Mouse (Mus musculus) monocyte, adult 2 months (primary cell): ENCODE results near the gene Fgb.

Experiments used
- DNase-seq, 2 experiments: peaks; one replicate each; pipeline ENCODE4 v3.0.0; 2022; ENCODE audit warnings: low spot score in 2 of 2, low read depth in 1 of 2

Fgb gene

DNA sequence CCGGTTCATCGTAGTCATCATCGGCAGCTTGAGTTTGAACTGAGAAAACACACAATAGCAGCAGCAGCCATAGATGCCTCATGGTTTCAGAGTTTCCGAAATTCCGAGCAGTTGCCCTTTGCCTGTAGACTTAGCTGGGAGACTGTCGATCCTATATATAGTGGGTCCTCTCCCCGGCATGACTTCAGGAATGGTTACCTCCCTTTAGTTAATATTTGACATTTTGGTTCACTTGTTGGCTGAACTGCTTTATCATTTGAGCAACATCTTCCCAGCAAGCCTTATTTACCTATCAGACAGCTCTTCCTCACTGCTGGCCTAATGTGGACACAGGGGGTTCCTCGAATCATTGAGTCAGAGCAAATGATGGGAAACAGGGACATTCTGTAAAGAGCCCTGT lies at the start of gene Fgb:
Gene Fgb, minus strand, starts transcription at position 184 of the 400 bp plus-strand sequence.
- DNase-seq: no peak

GRCm38 (mm10) chr3:83099139-83099538 lies 49.5 kb upstream of the Fgb start:
- DNase-seq: no peak

GRCm38 (mm10) chr3:83098546-83099034 lies 48.9 kb upstream of the Fgb start:
- DNase-seq: no peak

DNA sequence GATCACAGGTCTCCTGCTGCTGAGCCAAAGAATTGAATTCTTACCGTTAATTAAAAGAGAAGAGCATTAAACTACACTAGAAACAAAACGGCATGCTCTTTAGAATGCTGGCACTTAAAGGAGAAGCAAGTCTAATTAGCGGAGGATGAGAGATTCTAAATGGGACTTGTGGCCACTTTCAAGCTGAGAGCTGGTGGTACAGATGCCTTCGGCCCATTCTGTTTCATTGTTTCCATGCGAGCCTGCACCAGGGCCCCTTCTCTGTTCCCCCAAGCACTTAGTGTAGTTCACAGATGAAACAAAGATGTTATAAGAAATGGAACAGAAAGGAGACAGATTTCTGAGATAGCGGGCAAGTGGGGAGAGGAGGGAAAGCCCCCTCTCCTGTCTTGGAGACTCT lies 47.9 kb upstream of the Fgb start:
- DNase-seq: no peak

- DNase-seq: peak; percentile 3 to 6
These were observed 30.9 kb upstream of the Fgb start for GRCm38 (mm10) chr3:83080567-83081055.

- DNase-seq: no peak
These were observed 26.9 kb upstream of the Fgb start for GRCm38 (mm10) chr3:83076563-83076962.

DNA sequence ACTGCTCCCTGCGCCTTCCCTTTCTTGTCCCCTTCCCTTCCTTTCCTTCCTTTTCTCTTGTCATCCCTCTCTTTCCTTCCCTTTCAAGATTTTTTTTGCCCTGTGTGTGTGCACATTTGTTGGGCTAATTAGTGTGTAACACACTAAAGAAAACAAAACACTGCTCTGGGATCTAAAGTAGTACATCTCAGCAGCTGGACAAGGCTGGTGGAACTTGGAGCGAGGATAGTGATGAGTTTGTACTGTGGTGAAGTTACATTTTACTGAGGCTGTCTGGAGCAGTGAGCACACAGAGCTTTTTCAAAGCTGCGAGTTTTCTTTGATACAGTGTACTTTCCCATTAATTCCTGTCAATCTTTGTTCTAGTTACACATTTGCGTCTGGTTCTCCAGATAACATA lies 20.6 kb upstream of the Fgb start:
- DNase-seq: no peak

DNA sequence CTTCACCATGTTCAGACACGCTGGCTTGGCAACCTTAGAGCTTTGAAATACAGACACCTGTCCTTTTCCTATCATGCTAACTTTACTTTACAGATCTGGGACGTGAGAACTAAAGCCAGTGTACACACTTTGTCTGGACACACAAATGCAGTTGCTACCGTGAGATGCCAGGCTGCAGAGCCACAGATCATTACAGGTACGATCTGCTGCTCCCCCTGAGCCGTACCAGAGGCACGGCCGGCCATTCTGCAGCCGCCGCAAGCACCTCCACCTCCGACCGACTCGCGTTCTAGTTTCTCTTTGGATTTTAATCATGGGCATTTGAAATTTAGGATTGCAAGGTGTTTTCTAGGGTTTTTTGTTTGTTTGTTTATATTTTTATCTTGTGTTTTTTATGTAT lies 19.2 kb upstream of the Fgb start:
- no peak for DNase-seq

DNA sequence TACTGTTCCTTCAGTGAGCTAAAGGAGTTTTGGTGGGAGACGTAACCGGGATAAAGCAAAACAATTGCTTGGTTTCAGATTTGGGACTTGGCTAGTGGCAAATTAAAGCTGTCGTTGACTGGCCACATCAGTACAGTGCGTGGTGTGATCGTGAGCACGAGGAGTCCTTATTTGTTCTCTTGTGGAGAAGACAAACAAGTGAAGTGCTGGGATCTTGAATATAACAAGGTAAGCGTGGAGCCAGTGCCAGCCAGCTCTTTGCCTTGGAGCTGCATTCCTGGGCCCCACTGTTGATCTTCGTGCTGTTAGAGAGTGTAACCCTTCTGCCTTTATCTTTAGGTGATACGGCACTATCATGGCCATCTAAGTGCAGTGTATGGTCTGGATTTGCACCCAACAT lies 18.3 kb upstream of the Fgb start:
- DNase-seq: no peak

DNA sequence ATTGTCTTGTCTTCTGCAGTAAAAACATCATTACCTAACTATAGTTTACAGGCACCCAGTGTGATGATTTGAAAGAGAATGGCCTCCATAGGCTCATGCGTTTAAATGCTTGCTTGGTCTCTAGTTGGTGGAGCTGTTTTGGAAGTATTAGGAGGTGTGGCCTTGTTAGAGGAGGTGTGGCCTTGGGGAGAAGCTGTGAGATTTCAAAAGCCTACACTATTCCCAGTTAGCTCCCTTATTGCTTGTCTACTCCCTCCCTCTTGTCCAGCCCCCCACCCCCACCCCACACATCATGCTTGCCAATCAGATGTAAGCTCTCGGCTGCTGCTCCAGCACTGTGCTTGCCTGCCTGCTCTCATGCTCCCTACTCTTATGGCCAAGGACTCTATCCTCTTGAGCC lies 7.4 kb upstream of the Fgb start:
- DNase-seq: no peak

DNA sequence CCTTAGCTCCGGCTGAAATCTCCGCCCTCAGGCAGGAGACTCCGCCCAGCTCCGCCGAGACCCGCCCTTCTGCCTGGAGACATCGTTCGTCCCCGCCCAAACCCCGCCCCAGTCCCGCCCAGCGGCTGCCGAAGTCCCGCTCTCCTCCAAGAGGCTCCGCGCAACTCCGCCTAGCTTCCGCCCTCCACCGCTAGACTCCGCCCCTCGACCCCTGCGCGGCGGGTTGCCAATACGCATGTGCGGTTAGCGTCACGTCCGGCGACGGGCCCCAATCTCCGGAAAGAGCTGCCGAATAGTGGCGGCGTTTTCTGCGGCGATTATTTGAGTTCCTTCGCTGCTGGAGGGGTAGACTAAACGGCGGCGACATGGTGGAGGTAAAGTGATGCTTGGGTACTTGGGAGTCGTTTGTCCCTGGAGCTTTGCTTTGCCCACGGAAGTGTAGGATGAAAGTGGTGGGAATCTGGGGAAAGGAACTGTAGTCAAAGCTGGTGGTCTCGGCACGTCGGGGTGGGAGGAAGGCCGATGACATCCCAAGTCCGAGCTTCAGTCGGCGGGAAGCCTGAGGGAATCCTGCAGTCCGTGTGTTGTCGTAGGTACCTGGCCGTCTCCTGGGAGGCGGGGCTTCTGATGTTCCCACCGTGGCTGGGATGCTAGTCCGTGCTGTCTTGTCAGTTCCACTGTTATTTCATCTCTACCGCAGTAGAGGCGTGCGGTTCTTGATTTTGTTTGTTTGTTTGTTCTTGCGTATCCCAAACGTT lies 5.8 kb upstream of the Fgb start, which contains the start of gene Plrg1:
Gene Plrg1, plus strand, starts transcription at position 242 of the 758 bp plus-strand sequence.
- peak; percentile 95 to 99 for DNase-seq

GRCm38 (mm10) chr3:83054759-83055158 lies 5.1 kb upstream of the Fgb start:
- DNase-seq: no peak

- no peak for DNase-seq
These were observed 4.1 kb upstream of the Fgb start for GRCm38 (mm10) chr3:83053758-83054157.

DNA sequence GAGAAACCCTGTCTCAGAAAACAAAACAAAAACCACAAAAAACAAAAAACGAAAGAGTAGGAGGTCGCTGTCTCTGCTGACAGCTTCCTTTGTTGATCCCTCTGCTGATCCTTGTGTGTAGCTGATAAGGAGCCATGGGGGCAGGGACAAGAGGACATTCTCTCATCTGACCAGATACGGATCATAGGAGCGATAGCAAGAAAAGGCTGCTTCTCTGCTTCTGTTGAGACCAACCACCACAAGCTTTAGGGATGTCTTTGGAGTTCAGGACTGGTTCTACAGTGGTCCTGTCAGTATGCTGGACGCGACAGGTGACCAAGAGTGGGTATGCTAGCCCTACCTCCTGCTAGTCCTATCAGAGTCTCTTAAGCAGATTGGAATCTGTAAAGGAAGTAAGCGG lies 3.5 kb upstream of the Fgb start:
- no peak for DNase-seq

GRCm38 (mm10) chr3:83052102-83052501 lies 2.4 kb upstream of the Fgb start:
- DNase-seq: no peak

DNA sequence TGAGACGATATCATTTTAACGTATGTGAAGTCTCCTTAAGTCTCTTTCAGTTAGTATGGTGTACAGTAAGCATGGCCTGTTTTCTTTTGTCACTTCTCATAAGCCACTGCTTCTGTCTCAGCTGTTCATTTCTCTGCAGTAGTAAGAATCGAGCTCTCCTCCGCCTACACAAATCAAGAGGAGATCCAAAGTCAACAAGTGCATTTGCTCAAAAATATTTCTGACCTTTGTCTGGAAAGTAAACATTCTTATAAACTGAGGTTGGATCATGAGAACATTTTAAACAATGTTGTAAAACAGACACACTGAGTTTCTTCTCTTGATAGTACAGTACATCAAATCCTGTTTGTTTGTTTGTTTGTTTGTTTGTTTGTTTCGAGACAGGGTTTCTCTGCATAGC lies 998 bp upstream of the Fgb start:
- DNase-seq: no peak

- no peak for DNase-seq
These were observed 3.0 kb downstream of the Fgb start for GRCm38 (mm10) chr3:83046649-83047048.

- DNase-seq: no peak
These were observed 7.2 kb downstream of the Fgb start for GRCm38 (mm10) chr3:83042451-83042850.

DNA sequence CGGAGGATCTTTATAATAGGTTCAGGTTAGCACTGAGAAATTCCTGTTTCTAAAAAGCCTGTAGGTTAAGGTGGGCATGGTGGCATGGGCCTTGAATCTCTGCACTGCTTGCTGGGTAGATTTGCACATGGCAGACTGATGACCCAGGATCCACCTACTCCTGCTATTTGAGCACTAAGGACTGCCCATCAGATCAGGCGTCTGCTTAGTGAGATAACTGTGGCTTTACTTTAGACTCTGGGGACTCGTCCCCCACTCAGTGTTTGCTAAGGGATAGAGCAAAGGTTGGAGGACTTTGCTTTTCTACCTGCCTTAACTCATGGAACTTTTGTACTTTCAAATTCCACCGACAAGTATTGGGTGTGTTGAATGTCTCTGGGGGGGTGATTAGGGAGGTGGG lies 10.0 kb downstream of the Fgb start:
- DNase-seq: no peak

GRCm38 (mm10) chr3:83038865-83039264 lies 10.8 kb downstream of the Fgb start:
- no peak for DNase-seq

DNA sequence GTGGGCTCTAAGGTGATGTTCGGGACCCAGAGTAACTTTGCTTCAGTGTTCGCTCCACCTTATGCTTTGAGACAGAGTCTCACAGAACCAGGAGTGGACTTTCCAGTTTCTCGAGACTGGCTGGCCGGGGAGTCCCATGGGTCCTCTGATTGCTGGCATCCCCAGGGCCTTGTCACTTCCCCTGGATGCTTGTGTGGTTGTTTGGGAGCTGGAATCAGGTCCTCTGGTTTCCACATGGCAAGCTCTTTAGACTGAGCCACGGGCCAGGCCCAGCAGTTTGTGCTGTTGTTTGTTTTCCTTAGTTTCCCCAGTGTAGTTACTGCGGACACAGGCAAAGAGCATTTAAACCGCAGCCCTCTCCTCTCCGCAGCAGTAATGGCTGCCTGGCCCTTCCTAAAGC lies 15.9 kb downstream of the Fgb start:
- DNase-seq: no peak

- no peak for DNase-seq
These were observed 16.8 kb downstream of the Fgb start for GRCm38 (mm10) chr3:83032746-83033308.

DNA sequence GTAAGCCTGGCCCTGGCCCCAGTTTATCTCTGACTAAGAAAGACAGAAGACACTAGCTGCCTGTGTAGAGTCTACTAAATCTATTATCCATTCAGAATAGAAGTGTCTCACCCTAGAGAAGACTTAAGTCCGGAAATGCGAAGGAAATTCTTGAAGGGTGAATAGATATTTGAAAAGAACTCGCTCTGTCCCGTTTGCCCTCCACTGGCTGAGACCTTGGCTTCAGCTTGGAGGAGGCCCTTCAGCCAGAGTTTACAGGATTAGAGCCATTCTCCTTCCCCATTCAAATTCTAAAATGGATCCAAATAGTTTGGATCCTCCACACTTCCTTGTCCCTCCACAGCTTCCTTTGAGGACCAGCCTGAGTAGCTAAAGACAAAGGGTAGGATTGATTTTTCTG lies 19.3 kb downstream of the Fgb start:
- DNase-seq: no peak
